Mouse (Mus musculus) gonadal fat pad, adult 2 months (tissue): ENCODE data around the gene Eif2ak2. TPM values are rescaled to one million over a fixed set of nuclear protein-coding genes. Genes with fewer than 3 reads are reported as not detected.
A peak's percentile ranks its signal among the peaks of the same experiment; 100 is the strongest.

Experiments
- DNase-seq: peaks from one replicate; pipeline ENCODE4 v3.0.0-alpha.2; 2012; ENCODE audit warnings: low read depth
- polyA plus RNA-seq: library from polyadenylated mRNA; depleted of rRNA; stranded (reverse); fragments of >200 nt; gene quantifications from 2 replicates; pipeline ENCODE4 v1.2.3, GENCODE M21; 2012; rRNA removed

Gene Eif2ak2
- polyA plus RNA-seq, 1 experiment = 4.0 TPM

DNA sequence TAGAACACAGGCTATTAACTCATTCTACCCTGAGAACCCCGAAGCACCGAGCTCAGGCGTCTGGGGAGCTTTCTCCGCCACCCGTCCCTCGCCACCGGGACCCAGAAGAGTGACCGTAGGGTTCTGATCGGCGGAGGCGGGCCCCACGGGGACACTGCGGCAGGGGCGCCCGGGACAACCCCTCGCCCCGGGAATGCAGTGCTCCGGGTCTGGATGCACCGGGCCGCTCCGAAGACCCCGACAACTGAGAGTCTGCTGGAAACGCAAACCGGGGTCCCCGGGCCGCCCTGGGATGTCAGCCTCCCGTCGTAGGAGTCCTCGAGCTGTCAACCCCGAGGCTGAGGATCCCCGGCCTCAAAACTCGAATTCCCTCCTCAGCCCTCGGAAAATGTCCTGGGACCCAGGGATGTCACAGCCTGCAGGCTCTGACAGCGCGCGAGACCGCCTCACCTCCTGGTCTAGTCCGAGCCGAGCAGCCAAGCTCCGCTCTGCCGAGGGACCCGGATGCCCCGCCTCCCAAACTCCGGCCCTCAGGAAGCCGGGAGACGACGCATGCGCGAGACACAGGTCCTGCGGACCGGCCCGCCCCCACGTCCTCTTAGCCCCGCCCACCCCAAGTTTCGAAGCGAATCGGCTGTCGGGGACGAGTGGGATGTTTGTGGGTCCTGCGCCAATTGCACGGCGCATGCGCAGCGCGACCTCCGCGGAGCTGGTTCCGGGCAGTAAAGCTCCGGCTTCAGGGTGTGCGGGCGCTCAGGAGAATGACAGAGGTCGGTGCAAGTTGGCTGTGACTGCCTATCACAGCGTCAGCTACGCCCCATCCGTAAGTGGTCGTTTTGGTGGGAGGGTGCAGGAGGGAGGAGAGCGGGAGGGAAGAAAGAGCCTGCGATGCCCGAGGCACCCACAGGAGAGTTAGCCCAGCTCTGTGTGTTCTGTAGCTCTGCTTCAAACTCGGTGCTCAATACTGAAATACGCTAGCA, 47.2 kb downstream of the Eif2ak2 start, which contains the start of the genes Heatr5b and Gpatch11:
TSS of gene Heatr5b (minus strand) at position 509 of the 980 bp plus-strand sequence.
TSS of gene Gpatch11 (plus strand) at position 712 of the 980 bp plus-strand sequence.
- DNase-seq = peak; percentile 49

DNA sequence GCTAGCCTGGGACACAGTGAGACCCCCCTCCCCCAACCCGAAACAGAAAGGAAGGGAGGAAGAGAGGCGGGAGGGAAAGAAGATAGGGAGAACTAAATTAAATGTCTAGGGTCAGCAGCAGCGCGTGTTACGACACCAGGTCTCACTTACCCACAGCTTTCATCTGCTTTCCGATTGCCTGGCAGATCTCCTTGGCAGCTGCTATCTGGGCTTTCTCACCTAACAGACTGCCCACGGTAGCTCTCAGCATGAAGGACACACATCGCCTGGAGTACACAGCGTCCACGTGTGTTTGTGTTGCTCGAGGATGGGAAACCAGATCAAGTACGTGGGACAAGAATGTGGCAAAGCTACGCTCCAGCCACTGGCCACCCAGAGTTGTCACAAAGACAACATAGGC, 58.0 kb downstream of the Eif2ak2 start:
- no peak for DNase-seq

DNA sequence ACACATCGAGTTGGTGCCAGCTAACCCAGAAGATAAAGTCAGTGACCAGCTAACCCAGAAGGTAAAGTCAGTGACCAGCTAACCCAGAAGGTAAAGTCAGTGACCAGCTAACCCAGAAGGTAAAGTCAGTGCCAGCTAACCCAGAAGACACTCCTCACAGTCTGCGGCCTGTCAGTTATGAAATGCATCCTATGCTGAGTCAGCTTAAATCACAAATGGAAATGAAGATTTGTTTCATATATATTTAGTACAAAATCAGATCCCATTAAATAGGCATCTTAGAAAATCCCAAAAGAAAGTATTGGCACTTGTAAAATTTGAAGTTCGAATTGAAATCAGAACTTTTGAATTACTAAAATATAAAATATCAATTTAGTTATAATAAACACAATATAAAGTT, 72.8 kb downstream of the Eif2ak2 start:
- no peak for DNase-seq

- DNase-seq = no peak
Observed at GRCm38 (mm10) chr17:78809019-78809418, 73.4 kb downstream of the Eif2ak2 start.

Other genes starting within 250 kb of the Eif2ak2 start
- gene Strn, start 145.4 kb downstream of the Eif2ak2 start, polyA plus RNA-seq = 9.6 and 11.7 TPM in 2 replicates
- 21.5 and 23.5 TPM in 2 replicates for gene Heatr5b, start 47.2 kb downstream of the Eif2ak2 start, polyA plus RNA-seq
- 9.7 and 13.6 TPM in 2 replicates for gene Gpatch11, start 47.0 kb downstream of the Eif2ak2 start, polyA plus RNA-seq
- not detected in 2 replicates for gene Sult6b1, start 24.4 kb upstream of the Eif2ak2 start, polyA plus RNA-seq
- 10.7 and 12.9 TPM in 2 replicates for gene Cebpzos, start 33.9 kb upstream of the Eif2ak2 start, polyA plus RNA-seq
- 4.1 and 4.9 TPM in 2 replicates for gene Cebpz, start 54.5 kb upstream of the Eif2ak2 start, polyA plus RNA-seq
- 10.8 and 11.8 TPM in 2 replicates for gene Ndufaf7, start 54.6 kb upstream of the Eif2ak2 start, polyA plus RNA-seq
- gene Prkd3, start 138.2 kb upstream of the Eif2ak2 start, polyA plus RNA-seq = 9.9 and 11.6 TPM in 2 replicates
- gene Qpct, start 169.3 kb upstream of the Eif2ak2 start, polyA plus RNA-seq = 7.6 and 10.5 TPM in 2 replicates